Mouse (Mus musculus) MEL (cell line): ENCODE measurements at regions not wholly inside any gene's neighbourhood (a gene's known extent, or its start where the extent isn't known, plus 50 kb on each side); places are given as distances from the start of the nearest gene placed in this dataset.

Experiments used
- DNase-seq: peaks from one replicate; pipeline ENCODE4 v3.0.0; 2011; ENCODE audit warnings: low read depth, low spot score
- H3K27ac ChIP-seq: 2 replicates; pipeline ENCODE4 v1.5.1; 2012; ENCODE audit warnings: low read depth, mild to moderate bottlenecking, control low read depth, low read length, moderate library complexity; ENCODE audit not compliant: control insufficient read depth
- H3K27me3 ChIP-seq, 2 experiments: fragments of 150-350 bp in 1 of 2; sonication (generic) in 1 of 2; 2 replicates each; pipeline ENCODE4 v1.6.1; 2012; ENCODE audit warnings: low read length in 2 of 2, mild to moderate bottlenecking in 2 of 2, improper control_type of control experiment in 1 of 2, moderate library complexity in 1 of 2; ENCODE audit not compliant: insufficient read depth in 2 of 2, control insufficient read depth in 1 of 2
- H3K36me3 ChIP-seq, 2 experiments: 2 replicates each; pipeline ENCODE4 v1.6.1; 2012 to 2014; ENCODE audit warnings: low read length in 2 of 2, improper control_type of control experiment in 1 of 2, inconsistent platforms in 1 of 2, mild to moderate bottlenecking in 1 of 2; ENCODE audit not compliant: insufficient read depth in 2 of 2, control insufficient read depth in 1 of 2
- H3K4me1 ChIP-seq, 2 experiments: fragments of 150-350 bp in 1 of 2; sonication (generic) in 1 of 2; 2 replicates each; pipeline ENCODE4 v1.6.1; 2012; ENCODE audit warnings: low read length in 2 of 2, improper control_type of control experiment in 1 of 2, mild to moderate bottlenecking in 1 of 2; ENCODE audit not compliant: insufficient read depth in 2 of 2, control insufficient read depth in 1 of 2
- H3K4me3 ChIP-seq, 2 experiments: fragments of 150-350 bp in 1 of 2; sonication (generic) in 1 of 2; 2 replicates each; pipeline ENCODE4 v1.5.1; 2012; ENCODE audit warnings: low read depth in 2 of 2, low read length in 2 of 2, mild to moderate bottlenecking in 2 of 2, moderate library complexity in 2 of 2, control low read depth in 1 of 2, improper control_type of control experiment in 1 of 2; ENCODE audit not compliant: control insufficient read depth in 1 of 2, insufficient read depth in 1 of 2
- H3K79me2 ChIP-seq: 2 replicates; pipeline ENCODE4 v1.6.1; 2012; ENCODE audit warnings: mild to moderate bottlenecking, low read length, moderate library complexity; ENCODE audit not compliant: control insufficient read depth, poor library complexity, insufficient read depth
- H3K9ac ChIP-seq: 2 replicates; pipeline ENCODE4 v1.6.1; 2012; ENCODE audit warnings: low read depth, mild to moderate bottlenecking, control low read depth, low read length, moderate library complexity; ENCODE audit not compliant: control insufficient read depth, poor library complexity, severe bottlenecking
- H3K9me3 ChIP-seq: fragments of 150-350 bp; sonication (generic); replicated peaks from 2 replicates; pipeline ENCODE4 v1.6.1; 2012; ENCODE audit warnings: mild to moderate bottlenecking, low read length, improper control_type of control experiment, moderate library complexity; ENCODE audit not compliant: insufficient read depth
- E2F4 ChIP-seq: IDR thresholded peaks from 2 replicates; pipeline ENCODE4 v1.6.1; 2011; ENCODE audit warnings: low read depth, low read length, improper control_type of control experiment, borderline replicate concordance
- ELF1 ChIP-seq: IDR thresholded peaks from 2 replicates; pipeline ENCODE4 v1.6.1; 2014; ENCODE audit warnings: low read depth, mild to moderate bottlenecking, inconsistent platforms, low read length, improper control_type of control experiment, moderate library complexity
- EP300 ChIP-seq, 2 experiments: IDR thresholded peaks; 2 replicates each; pipeline ENCODE4 v1.6.1; 2011; ENCODE audit warnings: improper control_type of control experiment in 2 of 2, low read length in 2 of 2, low read depth in 1 of 2, mild to moderate bottlenecking in 1 of 2
- ETS1 ChIP-seq: IDR thresholded peaks from 2 replicates; pipeline ENCODE4 v1.6.1; 2012; ENCODE audit warnings: low read depth, mild to moderate bottlenecking, inconsistent platforms, low read length, improper control_type of control experiment, moderate library complexity
- GATA1 ChIP-seq: IDR thresholded peaks from 2 replicates; pipeline ENCODE4 v1.6.1; 2011; ENCODE audit warnings: low read depth, low read length, improper control_type of control experiment
- HCFC1 ChIP-seq: IDR thresholded peaks from 2 replicates; pipeline ENCODE4 v1.6.1; 2012; ENCODE audit warnings: low read depth, mild to moderate bottlenecking, inconsistent platforms, low read length, improper control_type of control experiment, moderate library complexity
- MAX ChIP-seq: IDR thresholded peaks from 2 replicates; pipeline ENCODE4 v1.6.1; 2011; ENCODE audit warnings: low read length, improper control_type of control experiment
- MYC ChIP-seq: IDR thresholded peaks from 2 replicates; pipeline ENCODE4 v1.6.1; 2011; ENCODE audit warnings: low read depth, mild to moderate bottlenecking, low read length, improper control_type of control experiment, moderate library complexity
- POLR2A ChIP-seq, 2 experiments: IDR thresholded peaks; 2 replicates each; pipeline ENCODE4 v1.6.1; 2011 to 2012; ENCODE audit warnings: low read length in 2 of 2, mild to moderate bottlenecking in 2 of 2, control low read depth in 1 of 2, improper control_type of control experiment in 1 of 2, low read depth in 1 of 2, moderate library complexity in 1 of 2; ENCODE audit not compliant: control insufficient read depth in 1 of 2, insufficient read depth in 1 of 2, poor library complexity in 1 of 2
- RCOR1 ChIP-seq: IDR thresholded peaks from 2 replicates; pipeline ENCODE4 v1.6.1; 2012; ENCODE audit warnings: low read depth, mild to moderate bottlenecking, inconsistent platforms, low read length, improper control_type of control experiment
- SMC3 ChIP-seq: IDR thresholded peaks from 2 replicates; pipeline ENCODE4 v1.6.1; 2011; ENCODE audit warnings: low read depth, low read length, improper control_type of control experiment
- TCF12 ChIP-seq: IDR thresholded peaks from 2 replicates; pipeline ENCODE4 v1.6.1; 2014; ENCODE audit warnings: low read depth, mild to moderate bottlenecking, inconsistent platforms, low read length, improper control_type of control experiment, moderate library complexity
- UBTF ChIP-seq: IDR thresholded peaks from 2 replicates; pipeline ENCODE4 v1.6.1; 2012; ENCODE audit warnings: low read depth, mild to moderate bottlenecking, inconsistent platforms, low read length, improper control_type of control experiment, moderate library complexity, borderline replicate concordance; ENCODE audit not compliant: insufficient read depth
- USF1 ChIP-seq: IDR thresholded peaks from 2 replicates; pipeline ENCODE4 v1.6.1; 2014; ENCODE audit warnings: low read depth, mild to moderate bottlenecking, inconsistent platforms, low read length, improper control_type of control experiment, moderate library complexity

GRCm38 (mm10) chr16:30128787-30129186 lies 64.6 kb downstream of the Hes1 start:
- Histone ChIP-seq H3K36me3 (peaks cover 0 to 12% of the 10 kb centered on the region in 2 experiments; a peak in 2 of 4 replicates), H3K9ac (no peak overlapping the region), H3K27me3 (0 out of 4 replicates have a peak, but pooled peaks cover 0 to 3% of the 10 kb centered on the region in 2 experiments), H3K27ac (0 out of 2 replicates have a peak overlapping the region, but pooled peaks have one; percentile 13), H3K9me3 (no peaks in the 10 kb centered on the region), H3K79me2 (no peaks in the 10 kb centered on the region), H3K4me1 (peaks cover 0 to 18% of the 10 kb centered on the region in 2 experiments; a peak in 2 of 4 replicates), H3K4me3 (no peak overlapping the region)
- TF ChIP-seq E2F4 (no peak), GATA1 (peak; percentile 41; the same call in 1 of the 2 replicates), POLR2A (IDR thresholded peaks at IDR 0.05; ENCODE audit: control insufficient read depth in 1 of 2, insufficient read depth in 1 of 2, low read depth in 1 of 2, low read length in 2 of 2, poor library complexity in 1 of 2) (no peak), RCOR1 (0 out of 2 replicates have a peak, but pooled peaks have one; percentile 25), ETS1 (0 out of 2 replicates have a peak, but pooled peaks have one; percentile 23), EP300 (IDR thresholded peaks at IDR 0.05; ENCODE audit: low read depth in 1 of 2, low read length in 2 of 2) (peak; percentile 59 to 64), MYC (peak; percentile 86), TCF12 (peak; percentile 40), HCFC1 (no peak), MAX (peak; percentile 51; the same call in 1 of the 2 replicates), SMC3 (no peak)
- DNase-seq, result peak; percentile 66

DNA sequence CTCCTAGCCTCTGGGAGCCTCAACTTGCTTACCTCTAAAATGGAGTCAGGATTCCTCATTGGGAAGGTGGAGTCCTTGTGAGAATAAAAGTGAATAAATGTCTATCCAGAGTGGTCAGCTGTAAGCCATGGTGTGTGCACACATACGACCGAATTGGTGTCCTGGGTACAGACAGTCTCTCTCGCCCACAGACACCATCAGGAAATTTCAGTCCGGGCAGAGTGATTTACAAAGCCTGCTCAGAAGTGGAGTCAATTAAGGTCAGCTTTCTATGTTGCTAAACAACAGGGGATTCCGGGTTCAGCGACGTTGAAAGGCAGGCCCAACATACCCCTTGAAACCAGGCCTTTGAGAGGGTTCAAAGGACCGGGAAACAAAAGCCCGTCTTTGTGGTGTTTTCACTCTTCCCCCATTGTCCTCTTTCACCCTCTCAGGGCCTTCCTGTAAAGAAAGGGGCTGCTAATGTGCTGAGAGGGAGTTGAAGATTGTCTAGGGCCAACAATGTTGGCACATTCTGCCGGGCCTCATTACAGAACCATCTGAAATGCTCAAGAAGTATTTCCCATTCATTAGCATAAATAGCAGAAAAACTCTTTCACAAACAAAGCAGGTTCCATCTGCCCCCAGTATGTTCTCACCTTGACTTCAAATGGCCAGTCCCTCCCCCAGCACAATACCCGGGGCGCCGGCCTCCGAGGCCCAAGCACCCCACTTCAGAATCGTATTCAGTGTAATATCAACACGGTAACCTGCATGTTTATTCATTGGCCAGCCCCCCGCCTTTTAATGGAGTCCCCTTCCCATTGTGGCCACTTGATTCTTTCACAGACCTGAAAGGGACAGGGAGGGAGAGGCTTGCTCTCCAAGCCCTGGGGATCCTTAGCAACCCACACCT lies 65.3 kb downstream of the Hes1 start:
- Histone ChIP-seq H3K27ac (0 out of 2 replicates have a peak overlapping the region, but pooled peaks have one; percentile 13), H3K9ac (no peak overlapping the region), H3K36me3 (peaks cover 0 to 12% of the 10 kb centered on the region in 2 experiments; a peak in 2 of 4 replicates), H3K27me3 (0 out of 4 replicates have a peak, but pooled peaks cover 0 to 3% of the 10 kb centered on the region in 2 experiments), H3K4me3 (no peak overlapping the region), H3K9me3 (no peaks in the 10 kb centered on the region), H3K79me2 (no peaks in the 10 kb centered on the region), H3K4me1 (peaks cover 0 to 18% of the 10 kb centered on the region in 2 experiments; a peak in 2 of 4 replicates)
- DNase-seq, result no peak
- TF ChIP-seq MAX (no peak), UBTF (no peak), USF1 (no peak), ELF1 (no peak)
